17 mouse cellular contexts compared by ENCODE assay signal in the genomic region with DNA sequence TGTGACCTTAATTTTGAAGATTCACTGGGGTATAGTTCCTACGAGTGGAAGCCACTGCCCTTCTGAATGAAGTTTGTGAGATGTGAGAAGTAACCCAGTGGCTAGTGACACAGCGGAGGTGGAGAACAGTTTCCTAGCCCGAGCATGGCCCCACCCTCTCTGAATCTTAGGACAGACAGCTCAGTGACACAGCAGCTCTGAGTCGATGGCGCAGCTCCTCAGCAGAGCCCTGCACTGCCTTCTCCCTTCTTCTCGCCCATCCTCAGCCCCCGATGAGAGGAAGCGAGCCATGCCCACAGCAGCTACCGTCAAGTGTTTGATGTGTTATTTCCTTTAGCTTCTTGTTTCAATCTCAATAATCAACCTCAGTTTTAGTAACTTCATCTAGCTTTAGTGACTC. TPM values are rescaled to one million over a fixed set of nuclear protein-coding genes. Genes with fewer than 3 reads are reported as not detected.
DNase-seq lines count a peak whose midpoint lies in the region; ATAC-seq lines count a peak whose summit lies in the region.
"Had no signal": no experiment of that assay in that cellular context is flagged by ENCODE, and none has a peak within 500 bp of the region (broad histone marks: within the 10 kb centered on the region; RNA-seq: fewer than 3 reads in every experiment).

No protein-coding gene starts in this region.

- peak; percentile 83 for DNase-seq in A20 (ENCODE audit: low read depth, low spot score)
- DNase-seq in CD4-positive, CD25-positive, alpha-beta regulatory T cell, adult 2 months (ENCODE audit: low read depth, low spot score), result peak; percentile 35
- DNase-seq in natural killer cell, adult 2 months (ENCODE audit: low spot score in 2 of 2), result peak; percentile 8 to 9
- no peak for DNase-seq in heart, adult 18-20 months
- DNase-seq: cerebellum, adult 11 months; gastrocnemius, postnatal 10 days; heart, postnatal 4 days; kidney, postnatal 36 days; layer of hippocampus, postnatal 36 days; lung, postnatal 36 days had no signal

- no peak overlapping the region for H3K4me2 ChIP-seq in heart, embryonic 12.5 days
- H3K4me2 ChIP-seq: forebrain, embryonic 15.5 days; heart, embryonic 11.5 days; limb, embryonic 13.5 days had no signal

- no peaks in the 10 kb centered on the region for H3K9me3 ChIP-seq in heart, embryonic 12.5 days (replicated peaks)
- H3K9me3 ChIP-seq: forebrain, embryonic 15.5 days; limb, embryonic 13.5 days had no signal

- H3K27me3 ChIP-seq in heart, embryonic 12.5 days (replicated peaks), result no peaks in the 10 kb centered on the region
- H3K27me3 ChIP-seq: forebrain, embryonic 15.5 days; limb, embryonic 13.5 days had no signal

- 69% methylated on average over 9 of the region's 9 CpGs for WGBS in heart, embryonic 12.5 days

- peak; percentile 31; the same call in 1 of the 2 replicates for ATAC-seq in granulocyte monocyte progenitor cell, adult 5-6 weeks (replicated peaks; ENCODE audit: poor library complexity, severe bottlenecking)
- ATAC-seq in heart, embryonic 12.5 days (ENCODE audit: insufficient number of reproducible peaks, low FRiP score), result no peak
- no peak for ATAC-seq in cerebellum, adult (ENCODE audit: insufficient number of reproducible peaks, low FRiP score, low TSS enrichment)
- ATAC-seq: forebrain, embryonic 15.5 days; intestine, embryonic 16.5 days had no signal

- H3K4me1 ChIP-seq in heart, embryonic 12.5 days (replicated peaks), result peaks cover 8% of the 10 kb centered on the region; the same call in 1 of the 2 replicates
- H3K4me1 ChIP-seq: forebrain, embryonic 15.5 days; limb, embryonic 13.5 days had no signal

- H3K27ac ChIP-seq in heart, embryonic 12.5 days (ENCODE audit: poor library complexity, severe bottlenecking), result no peak overlapping the region
- H3K27ac ChIP-seq: forebrain, embryonic 15.5 days; limb, embryonic 13.5 days had no signal

- H3K36me3 ChIP-seq in heart, embryonic 12.5 days, result peaks cover 67% of the 10 kb centered on the region

- no peak overlapping the region for H3K9ac ChIP-seq in heart, embryonic 12.5 days
- H3K9ac ChIP-seq: forebrain, embryonic 15.5 days; limb, embryonic 13.5 days had no signal

- no peak overlapping the region for H3K4me3 ChIP-seq in heart, embryonic 12.5 days
- H3K4me3 ChIP-seq: forebrain, embryonic 15.5 days; limb, embryonic 13.5 days had no signal

RNA-seq across cellular contexts. Expression of a gene that starts 43.9 kb away (rescaled TPM):
- 76.3 and 77.3 TPM in 2 replicates for total RNA-seq in granulocyte monocyte progenitor cell, adult 5-6 weeks (2014; fragmentation: Nextera tagmentation)
- 42.0 and 101 TPM in 2 replicates for total RNA-seq in granulocyte monocyte progenitor cell, adult 5-6 weeks (2017)
- polyA plus RNA-seq in heart, embryonic 12.5 days (2016; fragmentation: Nextera tagmentation; extraction: Ambion mirVana), result 33.5 and 37.5 TPM in 2 replicates
- 10 to 100 TPM; 41.5 to 45.5 TPM for total RNA-seq in heart, adult 18-20 months (2021)

RNA-seq across cellular contexts. Expression of a gene that starts 53.7 kb away (rescaled TPM):
- total RNA-seq in granulocyte monocyte progenitor cell, adult 5-6 weeks (2014; fragmentation: Nextera tagmentation), result 48.3 and 56.7 TPM in 2 replicates
- total RNA-seq in granulocyte monocyte progenitor cell, adult 5-6 weeks (2017), result 73.6 and 82.1 TPM in 2 replicates
- 31.2 and 33.4 TPM in 2 replicates for polyA plus RNA-seq in heart, embryonic 12.5 days (2016; fragmentation: Nextera tagmentation; extraction: Ambion mirVana)
- 10 to 100 TPM; 13.8 to 16.8 TPM for total RNA-seq in heart, adult 18-20 months (2021)

RNA-seq across cellular contexts. Expression of a gene that starts 59.3 kb away (rescaled TPM):
- 40.5 and 41.4 TPM in 2 replicates for total RNA-seq in granulocyte monocyte progenitor cell, adult 5-6 weeks (2014; fragmentation: Nextera tagmentation)
- total RNA-seq in granulocyte monocyte progenitor cell, adult 5-6 weeks (2017), result 71.5 and 76.3 TPM in 2 replicates
- 40.9 and 41.1 TPM in 2 replicates for polyA plus RNA-seq in heart, embryonic 12.5 days (2016; fragmentation: Nextera tagmentation; extraction: Ambion mirVana)
- 10 to 100 TPM; 35.3 to 36.3 TPM for total RNA-seq in heart, adult 18-20 months (2021)

Comparison
In these comparisons a context has a peak if more than half of its experiments do, and no peak if none do; other contexts are left out.
1. DNase-seq: peak in A20 (single experiment), CD4-positive, CD25-positive, alpha-beta regulatory T cell, adult 2 months (single experiment) and natural killer cell, adult 2 months (2 of 2); none in heart, adult 18-20 months (0 of 2).